Mouse (Mus musculus) thymus, postnatal 36 days (tissue): ENCODE measurements around the gene Depp1.

Experiments used
- DNase-seq, 2 experiments: peaks; one replicate each; pipeline ENCODE4 v3.0.0; 2022; ENCODE audit warnings: mixed read lengths in 2 of 2

Depp1 gene

DNA sequence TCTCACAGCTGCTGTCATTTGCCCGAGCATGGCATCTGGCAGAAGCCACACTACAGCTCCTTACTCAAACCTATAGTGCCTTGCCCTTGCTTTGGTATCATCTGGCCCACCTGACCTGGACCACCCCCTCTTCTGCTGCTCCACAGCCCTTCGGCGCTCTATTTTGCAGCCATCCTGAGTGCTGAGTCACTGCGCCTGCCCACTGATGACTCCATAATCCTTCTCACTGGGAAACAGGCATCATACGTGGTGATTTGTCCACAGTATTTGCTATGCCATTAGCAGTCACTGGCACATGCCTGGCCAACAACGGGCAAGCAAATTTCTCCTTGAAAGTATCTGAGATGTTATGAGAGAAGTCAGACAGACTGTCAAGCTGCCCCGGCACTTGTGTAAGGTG lies 598 bp upstream of the Depp1 start:
- no peak for DNase-seq

DNA sequence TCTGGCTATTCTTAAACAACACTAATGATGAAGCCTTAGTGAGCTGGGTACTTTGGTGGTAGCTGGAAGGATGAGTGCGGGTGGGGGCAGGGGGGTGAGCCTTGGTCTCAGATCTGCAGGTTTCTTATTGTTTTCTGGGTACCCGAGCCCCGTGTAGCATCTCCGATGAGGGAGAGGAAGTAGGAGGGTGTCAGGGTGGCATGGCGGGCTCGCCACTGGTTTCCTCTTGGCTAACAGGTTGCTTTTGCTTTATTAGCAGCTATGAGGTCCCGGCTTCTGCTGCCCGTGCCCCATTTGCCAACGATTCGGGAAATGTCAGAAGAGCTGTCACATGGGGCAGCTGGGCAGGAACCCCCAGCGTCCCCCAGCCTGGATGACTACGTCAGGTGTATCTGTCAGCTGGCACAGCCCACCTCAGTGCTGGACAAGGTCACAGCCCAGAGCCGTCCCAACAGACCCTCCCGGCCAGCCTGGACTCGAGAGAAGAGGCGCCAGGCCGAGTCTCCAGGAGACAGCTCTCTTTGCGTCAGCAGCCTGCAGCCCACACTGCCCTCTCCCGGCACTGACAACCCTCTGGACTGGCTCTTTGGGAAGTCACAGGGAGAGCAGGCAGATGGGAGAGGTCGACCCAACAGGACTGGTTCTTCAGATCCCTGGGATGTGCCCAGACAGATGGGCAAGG lies 1.2 kb downstream of the Depp1 start:
- no peak for DNase-seq

DNA sequence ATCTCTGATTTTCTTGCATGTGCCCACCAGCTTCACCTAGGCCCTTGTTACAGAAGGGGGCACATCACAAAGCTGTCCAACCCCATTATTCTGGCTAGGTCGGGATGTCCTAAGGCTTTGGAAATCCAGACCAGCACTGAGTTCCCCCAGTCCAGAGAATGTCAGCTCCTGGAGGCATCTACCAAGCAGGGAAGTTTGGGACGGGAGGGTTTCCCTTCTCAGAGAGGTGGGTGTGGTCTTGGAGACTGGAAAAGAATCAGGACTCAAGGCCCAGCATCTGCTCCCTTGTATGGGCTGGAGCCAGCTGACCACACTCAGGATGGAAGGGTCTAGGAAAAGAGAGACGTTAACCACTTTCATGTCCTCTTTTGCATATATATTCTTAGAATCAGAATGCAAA lies 2.8 kb downstream of the Depp1 start:
- DNase-seq: no peak

DNA sequence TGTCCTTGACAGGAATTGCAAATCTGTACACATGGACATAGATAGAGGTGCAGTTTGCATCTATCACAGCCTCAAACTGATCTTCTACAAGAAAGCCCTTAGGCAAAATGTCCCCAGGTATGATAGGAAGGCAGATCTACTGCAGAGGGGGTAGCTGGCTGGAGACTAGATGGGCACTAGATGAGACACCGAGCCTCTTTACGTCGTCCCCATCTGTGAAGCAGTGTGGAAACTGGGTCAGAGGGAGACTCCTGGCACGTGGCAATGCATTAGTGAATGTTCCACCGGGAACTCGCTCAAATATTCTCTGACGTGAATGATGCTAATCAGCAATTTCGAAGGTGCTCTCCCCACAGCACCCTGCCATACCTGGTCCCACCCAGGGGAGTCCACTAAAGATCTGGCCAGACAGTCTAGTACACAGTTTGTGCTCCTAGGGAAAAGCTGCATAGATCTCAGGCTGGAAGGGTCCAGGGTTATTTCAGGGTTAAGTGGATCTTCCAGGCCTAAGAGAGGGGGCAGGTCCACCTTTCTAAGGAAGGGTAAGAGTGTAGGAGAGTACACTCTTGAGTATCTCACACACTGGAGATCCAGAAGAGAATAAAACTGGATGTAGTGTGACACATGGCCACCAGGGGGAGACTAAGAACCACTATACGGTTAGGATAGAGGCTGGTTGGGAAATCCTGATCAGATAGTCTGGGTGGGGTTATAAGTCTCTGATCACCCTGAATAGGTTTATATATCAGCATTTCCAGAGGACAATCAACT lies 3.5 kb downstream of the Depp1 start:
- no peak for DNase-seq

DNA sequence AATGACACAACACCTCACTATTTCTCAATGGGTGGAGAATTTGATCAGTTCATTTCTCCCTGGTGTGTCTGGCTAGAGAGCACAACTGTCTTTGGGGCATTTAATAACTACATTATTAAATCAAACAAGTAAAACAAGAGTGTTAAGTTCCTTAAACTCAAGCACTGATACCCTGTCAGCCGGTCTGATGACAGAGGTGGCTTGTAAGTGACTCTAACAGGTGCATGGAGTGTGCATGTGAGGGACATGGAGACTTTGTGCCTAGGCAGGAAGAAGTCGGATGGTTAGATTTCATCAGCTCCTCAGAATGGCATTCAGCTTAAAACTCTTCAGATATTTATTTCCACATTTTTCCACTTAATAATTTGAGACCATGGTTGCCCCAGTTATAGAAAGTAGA lies 13.0 kb downstream of the Depp1 start:
- no peak for DNase-seq

DNA sequence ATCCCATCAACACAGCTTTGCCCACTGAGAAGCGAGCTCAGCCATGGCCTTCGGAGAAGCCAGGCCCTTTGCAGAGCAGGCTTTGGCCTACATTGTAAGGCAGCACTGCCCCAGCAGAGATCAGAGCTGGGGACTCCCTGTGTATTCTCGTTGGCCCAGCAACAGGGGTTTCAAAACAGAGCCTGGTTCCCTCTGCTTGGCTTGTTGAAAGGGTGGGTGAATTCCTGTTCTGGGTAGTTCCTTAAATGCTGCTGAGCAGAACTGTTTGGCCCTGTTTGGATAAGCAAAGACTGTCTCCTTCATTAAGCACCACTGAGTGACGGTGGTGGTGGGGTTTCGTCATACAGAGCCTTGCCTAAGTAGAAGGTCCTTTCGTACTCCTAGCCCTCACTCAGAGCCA lies 13.6 kb downstream of the Depp1 start:
- no peak for DNase-seq

DNA sequence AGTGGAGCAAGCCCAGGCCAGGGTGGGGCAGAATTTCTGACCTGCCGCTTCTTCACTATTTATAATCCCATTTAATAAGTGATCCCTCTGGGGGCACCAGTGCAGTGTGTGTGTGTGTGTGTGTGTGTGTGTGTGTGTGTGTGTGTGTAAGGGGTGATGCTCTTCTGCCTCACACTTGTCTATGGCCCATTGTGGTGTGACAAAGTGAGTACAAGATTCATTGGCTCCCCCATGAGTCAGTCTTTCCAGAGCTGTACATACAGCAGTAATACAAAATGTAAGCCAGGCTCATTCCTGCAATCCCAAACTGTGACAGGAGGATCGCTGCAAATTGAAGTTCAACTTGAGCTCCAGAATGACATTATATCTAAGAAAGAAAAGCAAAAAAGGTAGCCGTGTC lies 14.4 kb downstream of the Depp1 start:
- DNase-seq: no peak

DNA sequence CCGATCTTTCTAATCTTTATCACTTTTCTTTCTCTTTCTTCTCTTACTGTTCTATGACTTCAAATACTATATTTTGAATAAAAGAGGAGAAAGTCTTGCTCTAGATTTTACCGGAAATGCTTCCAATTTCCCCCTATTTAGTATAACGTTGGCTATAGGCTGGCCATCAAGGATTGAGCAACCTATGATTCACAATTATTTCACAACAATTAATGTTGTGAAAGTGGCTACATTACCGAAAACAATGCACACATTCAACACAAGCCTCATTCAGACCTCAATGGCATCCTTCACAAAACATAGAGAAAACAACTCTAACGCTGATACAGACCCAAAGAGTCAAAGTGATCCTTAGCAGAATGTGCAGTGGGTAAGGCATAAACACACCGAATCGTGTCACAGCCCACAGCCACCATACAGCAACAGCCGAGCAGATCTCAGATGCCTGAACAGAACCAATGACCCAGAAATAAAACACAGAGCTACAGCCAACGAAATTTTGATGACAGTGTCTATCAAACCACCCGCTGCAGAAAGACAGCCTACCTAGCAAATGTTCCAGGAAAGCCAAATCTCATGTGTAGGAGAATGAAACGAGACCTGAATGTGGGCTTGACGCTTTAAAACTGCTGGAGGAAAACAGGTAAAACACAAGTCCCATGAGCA lies 15.8 kb downstream of the Depp1 start:
- no peak for DNase-seq

DNA sequence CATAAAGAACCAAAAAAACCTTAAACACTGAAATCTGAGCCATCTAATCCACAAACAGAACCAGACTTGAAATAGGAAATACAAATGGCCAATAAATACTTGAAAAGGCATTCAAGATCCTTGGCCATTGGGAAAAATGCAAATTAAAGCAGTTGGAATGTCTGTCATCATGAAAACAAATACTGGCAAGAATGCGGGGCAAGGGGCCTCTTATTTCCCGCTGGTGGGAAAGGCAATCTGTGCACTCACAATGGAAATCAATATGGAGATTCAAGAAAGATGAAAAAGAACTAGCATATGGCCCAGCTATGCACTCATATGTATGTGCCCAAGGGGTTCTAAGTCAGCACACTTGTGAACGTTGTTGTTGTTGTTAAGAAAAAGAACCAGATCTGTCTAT lies 16.5 kb downstream of the Depp1 start:
- no peak for DNase-seq

DNA sequence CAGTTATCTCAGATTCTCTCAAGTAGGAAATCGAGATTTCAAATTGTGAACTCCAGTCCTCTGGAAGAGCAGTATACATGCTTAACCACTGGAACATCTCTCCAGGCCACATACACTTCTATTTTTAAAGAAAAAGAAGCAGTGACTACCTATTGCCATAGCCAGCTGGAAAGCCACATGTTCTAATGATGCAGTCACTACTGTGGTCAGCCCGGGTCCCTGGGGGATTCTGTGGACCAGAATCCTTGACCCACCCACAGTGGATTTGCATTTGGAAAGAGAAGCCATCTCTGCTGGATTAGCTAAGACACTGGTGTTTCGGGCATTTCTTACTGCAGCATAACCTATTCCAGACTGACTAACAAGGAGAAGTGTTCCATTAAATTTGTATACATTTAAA lies 17.0 kb downstream of the Depp1 start:
- no peak for DNase-seq

DNA sequence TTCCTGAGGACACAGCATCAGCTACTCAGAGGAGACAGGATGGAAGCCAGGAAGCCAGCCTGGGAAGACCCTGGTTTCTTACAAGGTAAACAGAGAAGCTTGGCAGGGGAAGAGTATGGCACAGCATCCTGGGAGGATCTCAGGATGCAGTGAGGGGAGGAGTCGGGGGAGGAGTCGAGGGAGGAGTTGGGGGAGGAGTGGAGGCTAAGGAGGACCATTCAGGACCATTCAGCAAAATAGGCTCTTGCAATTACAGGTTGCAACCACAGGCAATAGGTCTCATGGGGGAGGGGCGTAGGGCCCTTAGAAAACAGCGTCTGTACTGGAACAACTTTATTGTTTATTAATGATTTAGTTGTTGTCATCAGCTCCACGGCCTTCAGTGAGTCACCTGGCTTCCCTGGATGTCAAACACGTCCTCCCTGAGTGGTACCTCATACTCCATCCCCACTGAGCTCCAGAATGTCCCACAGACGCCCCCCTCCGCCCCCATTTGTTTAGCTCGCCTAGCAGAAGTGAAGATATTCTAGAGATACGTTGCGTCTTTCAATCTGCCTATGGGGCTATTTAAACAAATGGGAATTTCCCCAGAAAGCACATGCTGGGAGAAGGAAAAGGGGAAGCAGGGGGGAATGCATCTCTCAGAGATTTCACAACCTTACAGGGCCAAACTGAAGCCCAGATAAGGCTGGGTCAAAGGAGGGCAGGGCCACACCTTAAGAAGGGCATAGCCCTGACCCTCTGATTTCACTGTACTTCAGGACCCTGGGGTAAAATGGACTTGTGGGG lies 18.5 kb downstream of the Depp1 start:
- DNase-seq: peak in 1 of 2 experiments; percentile 10

DNA sequence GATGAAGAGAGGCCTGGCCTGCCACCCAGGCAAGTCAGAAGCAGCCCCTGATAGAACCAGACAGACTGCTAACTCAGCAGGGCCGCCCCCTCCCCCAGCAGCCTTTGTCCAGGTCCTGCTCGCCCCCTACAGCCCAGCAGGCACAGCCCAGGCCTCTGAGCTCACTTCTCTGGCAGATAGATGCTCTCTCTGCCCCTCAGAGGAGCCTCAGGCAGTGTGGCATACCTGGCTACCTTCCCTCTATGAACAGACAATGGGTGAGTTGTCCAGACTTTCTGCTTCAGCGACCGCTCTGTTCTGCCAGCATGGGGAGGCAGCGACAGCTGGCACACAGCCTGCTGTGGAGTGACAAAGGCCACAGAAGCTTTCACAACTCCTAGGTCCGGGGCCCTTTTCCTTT lies 19.7 kb downstream of the Depp1 start:
- DNase-seq: no peak

DNA sequence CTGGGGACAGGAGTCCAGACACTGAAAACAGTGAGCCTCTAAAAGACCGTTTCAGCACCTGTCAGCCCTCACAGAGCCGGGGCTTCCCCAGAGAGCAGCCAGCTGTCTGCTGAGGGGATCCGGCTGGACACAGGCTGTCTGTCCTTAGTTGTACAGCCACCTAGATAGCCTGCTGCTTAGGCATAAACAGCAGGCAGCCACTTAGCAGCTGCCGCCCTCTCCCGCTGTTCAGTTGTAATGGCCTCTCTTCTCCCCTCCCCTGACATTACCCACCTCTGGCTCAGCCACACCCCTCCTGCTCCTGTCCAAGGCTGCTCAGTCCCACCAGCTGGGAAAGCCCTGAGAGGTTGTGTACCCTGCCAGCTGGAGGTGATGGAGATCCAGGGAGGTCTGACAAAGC lies 20.6 kb downstream of the Depp1 start:
- no peak for DNase-seq

DNA sequence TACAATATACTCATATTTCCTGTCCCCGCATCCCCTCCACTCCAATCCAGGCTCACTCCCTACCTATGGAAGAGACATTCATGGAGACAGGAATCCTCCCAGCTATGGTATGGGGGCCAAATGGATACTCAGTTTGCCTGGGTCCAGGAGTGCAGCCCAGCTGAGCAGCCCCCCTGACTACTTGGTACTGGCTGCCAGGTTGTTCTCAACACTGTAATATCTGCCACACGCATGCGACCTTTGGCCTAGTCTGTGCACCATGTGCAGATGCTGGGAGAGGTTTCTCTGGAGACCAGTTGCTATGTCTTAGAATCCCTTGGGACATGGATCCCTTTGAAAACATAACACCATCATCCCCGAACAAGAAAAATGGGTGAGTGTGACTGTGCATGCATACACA lies 21.4 kb downstream of the Depp1 start:
- DNase-seq: no peak

DNA sequence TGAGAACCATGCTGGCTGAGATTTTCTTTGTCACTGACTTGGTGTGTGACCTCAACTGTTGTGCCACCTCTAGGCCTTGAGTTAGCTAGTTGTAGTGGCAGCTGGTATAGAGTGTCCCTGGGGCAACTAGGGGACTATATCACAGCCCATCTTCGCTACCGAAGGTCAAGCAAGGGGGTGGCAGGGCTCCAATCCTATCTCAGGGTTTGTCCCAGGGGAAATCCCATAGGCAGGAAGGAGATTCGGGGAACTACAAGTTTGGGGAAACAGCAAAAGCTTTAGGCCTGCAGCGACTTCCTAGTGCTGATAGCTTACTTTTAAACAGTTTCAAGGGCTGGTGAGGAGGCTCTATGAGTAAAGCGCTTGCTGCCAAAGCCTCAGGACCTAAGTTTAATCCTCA lies 21.9 kb downstream of the Depp1 start:
- no peak for DNase-seq

DNA sequence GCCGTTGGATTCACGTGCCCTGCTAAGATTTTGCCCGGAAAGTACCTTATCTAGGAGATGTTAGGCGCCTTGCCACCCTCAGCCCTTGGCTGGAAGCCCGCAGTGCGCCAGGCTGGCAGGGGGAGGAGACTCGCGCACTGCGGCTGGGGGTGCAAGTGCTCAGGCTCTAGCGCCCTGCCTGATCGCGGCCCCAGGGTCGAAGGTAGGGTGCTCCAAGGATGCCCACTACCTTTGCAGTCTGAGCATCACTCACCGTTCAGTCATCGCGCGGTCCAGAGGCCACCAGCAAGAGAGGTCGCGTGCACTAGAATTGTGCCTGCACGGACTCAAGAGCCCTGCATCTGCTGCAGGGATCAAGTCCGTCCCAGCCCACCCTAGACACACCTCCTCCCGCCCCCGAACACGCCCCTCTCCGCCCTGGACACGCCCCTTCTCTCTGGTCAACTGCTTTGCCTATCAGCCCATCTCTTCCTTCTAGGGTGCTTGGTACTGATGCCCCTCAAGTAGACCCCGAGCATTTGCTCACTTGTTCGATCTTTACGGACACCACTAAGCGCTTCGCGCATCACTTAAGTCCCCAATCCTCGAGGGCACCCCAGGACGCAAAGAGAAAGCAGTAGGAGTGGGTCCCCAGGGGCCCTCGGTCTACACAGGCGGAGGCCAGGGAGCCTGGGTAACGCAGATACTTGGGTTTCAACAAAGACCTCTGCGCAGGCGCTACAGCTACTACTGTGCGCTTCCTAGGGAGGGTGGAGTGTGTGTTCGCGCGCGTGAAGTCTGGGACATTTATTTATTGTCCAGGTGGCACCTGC lies 23.3 kb downstream of the Depp1 start, which contains the start of gene Rassf4:
TSS of gene Rassf4 (minus strand) at position 482 of the 812 bp plus-strand sequence.
- peak; percentile 79 to 85 for DNase-seq

DNA sequence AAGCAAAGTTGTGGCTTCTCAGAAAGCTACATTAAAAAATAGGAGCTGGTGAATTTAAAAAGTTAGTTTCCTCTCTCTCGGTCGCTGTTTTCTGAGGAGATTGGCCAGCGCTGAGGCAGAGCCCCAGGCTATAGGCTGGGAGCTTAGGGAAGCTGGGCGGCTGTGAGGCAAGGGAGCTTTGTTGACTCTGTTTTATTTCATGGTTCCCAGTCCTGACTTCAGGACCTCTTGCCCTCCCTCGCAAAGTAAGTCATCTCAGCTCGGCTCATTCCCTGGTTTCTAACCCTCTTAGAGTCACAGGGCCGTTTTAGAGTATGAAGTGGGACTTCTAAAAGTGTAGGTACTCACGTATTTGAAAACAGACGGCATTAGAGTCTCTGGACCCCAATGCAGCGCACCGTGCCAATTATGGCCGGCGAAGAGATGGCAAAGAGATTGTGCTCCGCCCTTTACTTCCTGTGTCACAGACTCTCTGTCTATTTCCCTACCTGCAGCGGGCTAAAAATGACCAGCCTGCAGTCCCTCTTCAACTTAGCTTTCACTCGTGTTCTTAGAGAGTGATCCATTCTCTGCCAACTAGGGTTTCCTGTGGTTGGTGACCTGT lies 24.0 kb downstream of the Depp1 start:
- DNase-seq: no peak

DNA sequence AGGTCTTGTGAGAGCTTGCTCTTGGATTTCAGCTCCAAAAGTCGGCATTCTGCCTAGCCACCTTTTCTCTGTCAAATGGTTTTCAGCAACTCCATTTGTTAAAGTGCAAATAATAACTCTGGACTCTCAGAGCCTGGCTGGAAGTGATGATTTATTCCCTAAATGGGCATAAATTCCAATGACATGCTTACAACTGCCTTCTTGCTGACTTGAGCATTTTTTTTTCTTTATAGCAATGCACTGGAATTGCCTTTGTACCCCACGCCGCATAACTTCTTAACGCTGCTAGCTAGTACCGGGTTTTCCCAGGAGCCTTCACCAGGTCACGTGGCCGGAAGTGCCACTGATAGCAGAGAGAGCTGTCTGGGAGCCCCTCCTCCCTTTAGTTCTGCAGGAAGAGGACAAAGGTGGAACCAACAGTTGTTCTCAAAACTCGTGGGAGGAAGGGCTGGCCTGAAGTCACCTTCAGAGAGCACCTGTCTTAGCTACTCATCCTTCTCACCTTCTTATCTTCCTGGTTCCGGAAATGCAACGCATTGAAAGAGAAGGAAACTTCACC lies 26.0 kb downstream of the Depp1 start:
- peak in 1 of 2 experiments; percentile 23 for DNase-seq

DNA sequence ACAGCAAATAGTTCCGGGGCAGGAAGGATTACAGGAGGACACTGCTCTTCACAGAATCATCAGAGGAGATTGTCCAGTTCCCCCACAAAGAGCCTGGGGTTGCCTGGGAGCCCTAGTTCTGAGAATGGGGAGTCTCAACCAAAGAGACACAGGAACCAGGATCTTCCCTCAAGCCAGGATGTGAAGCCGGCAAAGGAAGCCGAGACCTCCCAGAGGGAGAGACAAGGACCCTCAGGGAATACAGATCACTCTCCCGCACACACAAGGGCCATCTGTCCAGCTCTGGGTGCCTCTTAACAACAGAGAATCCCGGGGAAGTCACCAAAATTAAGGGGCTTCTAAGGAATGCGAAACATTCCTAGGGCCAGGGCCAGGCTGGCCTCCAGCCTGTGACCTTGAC lies 26.9 kb downstream of the Depp1 start:
- no peak for DNase-seq

DNA sequence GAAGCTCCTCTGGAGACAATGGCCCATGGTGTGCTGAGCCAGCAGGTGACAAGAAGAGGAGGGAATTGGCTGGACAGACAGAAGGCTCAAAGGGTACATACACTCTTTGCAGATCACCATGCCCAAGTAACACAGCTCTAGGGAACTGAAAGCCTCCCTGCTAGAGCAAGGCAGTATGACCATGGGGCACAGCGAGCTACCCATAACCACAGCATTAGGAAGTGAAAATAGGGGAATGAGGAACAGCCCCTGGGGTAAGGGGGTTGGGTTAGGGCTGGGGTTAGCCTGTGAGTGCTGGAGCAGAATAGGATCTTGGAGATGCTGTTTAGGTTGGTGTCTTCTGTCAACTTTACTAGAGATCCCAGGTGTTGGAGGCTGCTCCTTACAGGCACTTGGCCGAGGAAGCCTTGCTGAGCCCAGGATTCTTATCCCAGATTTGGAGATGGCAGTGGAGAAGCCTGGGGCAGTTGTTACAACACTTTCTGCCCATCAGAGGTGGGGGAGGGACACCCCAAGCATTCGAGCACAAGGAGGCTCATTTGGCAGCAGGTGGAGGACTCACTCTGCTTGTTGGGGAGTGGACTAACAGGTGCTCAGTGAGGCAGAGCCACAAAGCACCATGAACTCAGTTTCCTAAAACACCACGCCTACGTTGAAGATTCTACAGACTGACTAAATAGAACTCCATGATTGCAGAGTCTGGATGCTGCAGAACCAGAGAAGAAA lies 29.3 kb downstream of the Depp1 start:
- no peak for DNase-seq

DNA sequence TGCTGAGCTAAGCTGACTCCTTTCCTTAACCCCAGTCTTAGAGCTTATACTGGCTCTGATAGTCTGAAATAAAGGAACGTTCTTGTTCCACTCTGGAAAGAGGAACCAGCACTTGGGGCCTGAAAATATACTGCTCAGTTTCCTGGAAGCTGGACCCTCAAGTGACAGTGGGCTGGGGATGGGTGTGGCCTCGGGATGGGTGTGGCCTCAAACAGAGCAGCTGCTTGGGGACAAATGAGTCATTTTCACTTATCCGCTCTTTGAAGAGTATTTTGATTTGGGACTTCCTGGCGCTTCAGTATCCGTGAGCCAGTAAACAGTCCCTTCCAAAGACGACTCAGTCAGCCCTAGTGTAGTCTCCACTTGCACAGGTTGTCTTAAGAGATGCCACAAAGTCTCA lies 31.9 kb downstream of the Depp1 start:
- DNase-seq: peak in 1 of 2 experiments; percentile 30
